Mouse (Mus musculus) kidney, adult 11 months (tissue): ENCODE measurements around the gene D17H6S53E.

Experiments used
- DNase-seq: peaks from one replicate; pipeline ENCODE4 v3.0.0; 2022

D17H6S53E gene

GRCm38 (mm10) chr17:35126206-35126611 is at the start of gene D17H6S53E:
Gene D17H6S53E (plus strand): TSS chr17:35126373.
- peak; percentile 70 for DNase-seq

DNA sequence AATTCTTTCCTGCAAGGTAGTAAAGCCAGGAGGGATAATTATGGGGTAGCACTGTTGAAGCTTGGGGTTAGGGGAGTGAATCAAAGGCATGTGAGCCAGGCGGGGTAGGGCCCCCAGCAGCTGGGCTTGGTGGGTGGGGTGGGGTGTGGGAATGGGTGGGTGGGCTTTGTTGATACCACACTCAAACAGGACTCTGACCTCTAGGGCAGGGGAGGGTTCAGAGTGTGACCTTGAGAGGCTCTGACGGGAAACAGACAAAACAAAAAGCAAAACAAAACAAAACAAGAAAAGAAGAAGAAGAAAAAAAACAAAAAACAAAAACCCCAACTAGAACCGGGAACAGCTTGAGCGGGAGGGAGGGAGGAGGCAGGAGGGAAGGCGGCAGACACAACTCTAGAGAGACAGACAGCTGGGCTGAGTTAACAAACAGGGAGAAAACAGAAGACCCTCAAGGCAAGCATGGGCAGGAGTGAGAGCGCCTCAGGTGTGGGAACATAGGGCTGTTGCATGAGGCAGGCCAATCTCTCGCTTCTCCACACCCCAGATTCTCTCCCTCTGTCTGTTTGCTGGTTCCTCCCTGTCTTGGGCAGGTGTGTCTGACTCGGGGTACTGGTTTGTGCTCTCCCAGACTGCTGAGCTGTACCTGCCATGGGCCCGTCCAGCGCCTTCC is 49.5 kb upstream of the D17H6S53E start, which contains the start of gene Ly6g6e:
Gene Ly6g6e (plus strand): TSS at position 396 of the 670 bp plus-strand sequence.
- no peak for DNase-seq

DNA sequence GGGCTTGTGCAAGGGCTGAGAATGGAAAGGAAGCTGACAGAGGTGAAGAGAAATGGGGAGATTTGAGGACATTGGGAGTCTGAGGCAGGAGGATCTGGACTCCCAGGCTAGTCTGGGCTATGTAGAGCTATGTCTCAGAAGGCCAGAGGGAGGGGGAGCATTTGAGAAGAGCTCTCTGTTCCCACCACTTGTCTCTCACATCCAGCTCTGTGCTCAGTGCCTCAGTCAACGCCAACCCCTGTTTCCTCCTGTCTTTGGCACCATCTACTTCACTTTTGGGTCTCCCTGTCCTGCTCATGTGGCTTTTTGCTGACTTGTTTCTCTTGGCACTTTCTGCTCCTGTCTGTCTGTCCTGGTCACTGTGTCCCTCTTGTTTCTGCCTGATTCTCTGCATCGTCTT is 48.9 kb upstream of the D17H6S53E start:
- no peak for DNase-seq

DNA sequence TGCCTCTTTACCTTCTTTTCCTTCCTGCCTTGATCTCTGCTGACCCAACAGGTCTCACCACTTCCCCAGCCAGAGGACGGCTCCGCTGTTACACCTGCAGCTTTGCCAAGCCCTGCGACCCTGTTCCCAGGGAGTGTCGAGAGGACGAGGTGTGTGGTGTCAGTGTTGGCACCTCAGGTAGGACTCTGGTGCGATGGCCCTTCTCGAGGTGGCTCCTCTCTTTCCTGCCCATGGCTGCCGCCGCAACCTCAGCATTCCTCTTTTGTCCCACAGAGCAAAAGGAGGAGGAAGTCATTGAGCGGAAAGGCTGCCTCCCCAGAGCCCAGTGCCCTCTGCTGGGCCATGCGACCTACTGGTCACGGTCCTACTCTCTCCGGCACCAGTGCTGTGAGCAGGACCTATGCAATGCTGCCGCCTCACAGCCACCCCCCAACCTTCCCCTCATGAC is 48.4 kb upstream of the D17H6S53E start, which contains the start of gene Ly6g6d:
Gene Ly6g6d (minus strand): TSS at position 280 of the 448 bp plus-strand sequence.
- peak; percentile 75 for DNase-seq

GRCm38 (mm10) chr17:35079778-35080177 is 46.4 kb upstream of the D17H6S53E start:
- no peak for DNase-seq

GRCm38 (mm10) chr17:35080248-35080647 is 45.9 kb upstream of the D17H6S53E start:
- no peak for DNase-seq

GRCm38 (mm10) chr17:35080710-35081109 is 45.5 kb upstream of the D17H6S53E start:
- DNase-seq: no peak

- no peak for DNase-seq
Observed at GRCm38 (mm10) chr17:35082841-35083576, 43.2 kb upstream of the D17H6S53E start.

- DNase-seq: no peak
Observed at GRCm38 (mm10) chr17:35083929-35084497, 42.2 kb upstream of the D17H6S53E start.

DNA sequence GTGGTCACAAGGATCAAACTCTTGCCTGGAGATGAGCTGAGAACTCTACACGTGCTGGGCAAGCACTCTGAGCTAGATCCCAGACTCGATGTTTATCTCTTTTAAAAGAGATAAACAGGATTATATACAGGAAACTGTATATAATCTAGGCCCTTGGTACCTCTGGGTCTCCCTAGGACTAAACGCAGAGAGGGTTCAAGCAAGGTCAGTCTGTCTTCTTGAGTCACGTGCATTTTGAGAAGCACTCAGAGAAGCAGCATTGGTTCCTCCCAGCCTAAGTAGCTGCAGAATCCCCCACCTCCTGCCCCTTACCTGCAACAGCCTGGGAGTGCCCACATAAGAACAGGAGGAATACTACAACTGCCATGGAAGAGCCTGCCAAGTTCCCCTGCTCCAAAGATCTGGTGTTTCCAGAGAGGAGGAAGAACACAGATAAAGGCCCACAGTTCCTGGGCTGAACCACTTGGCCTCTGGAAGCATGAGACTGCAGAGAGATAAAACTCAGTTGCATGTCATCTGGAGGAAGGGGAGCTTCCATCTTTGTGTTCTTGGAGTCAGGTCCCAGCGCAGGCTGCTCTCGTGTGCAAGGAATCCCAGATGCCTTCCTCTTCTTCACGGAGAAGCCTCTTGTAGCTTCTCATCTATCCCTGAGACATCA is 40.8 kb upstream of the D17H6S53E start, which contains the start of gene Ly6g6f:
Gene Ly6g6f (minus strand): TSS at position 403 of the 658 bp plus-strand sequence.
- DNase-seq: no peak

DNA sequence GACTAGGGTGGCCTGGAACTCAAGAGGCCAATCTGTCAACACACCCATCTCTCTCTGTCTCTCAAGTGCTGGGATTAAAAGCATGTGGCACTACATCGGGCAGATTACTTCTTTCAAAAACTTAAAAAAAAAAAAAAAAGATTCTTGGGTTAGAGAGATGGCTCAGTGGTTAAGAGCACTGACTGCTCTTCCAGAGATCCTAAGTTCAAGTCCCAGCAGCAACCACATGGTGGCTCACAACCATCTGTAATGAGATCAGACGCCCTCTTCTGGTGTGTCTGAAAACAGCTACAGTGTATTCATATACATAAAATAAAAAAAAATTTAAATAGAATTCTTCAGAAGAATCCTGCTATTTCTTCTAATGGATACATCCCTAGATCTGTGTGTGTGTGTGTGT is 38.0 kb upstream of the D17H6S53E start:
- no peak for DNase-seq

- DNase-seq: peak; percentile 93
Observed at GRCm38 (mm10) chr17:35088825-35089644, 37.1 kb upstream of the D17H6S53E start, which contains the start of gene Abhd16a. Gene Abhd16a (plus strand): TSS chr17:35089263.

DNA sequence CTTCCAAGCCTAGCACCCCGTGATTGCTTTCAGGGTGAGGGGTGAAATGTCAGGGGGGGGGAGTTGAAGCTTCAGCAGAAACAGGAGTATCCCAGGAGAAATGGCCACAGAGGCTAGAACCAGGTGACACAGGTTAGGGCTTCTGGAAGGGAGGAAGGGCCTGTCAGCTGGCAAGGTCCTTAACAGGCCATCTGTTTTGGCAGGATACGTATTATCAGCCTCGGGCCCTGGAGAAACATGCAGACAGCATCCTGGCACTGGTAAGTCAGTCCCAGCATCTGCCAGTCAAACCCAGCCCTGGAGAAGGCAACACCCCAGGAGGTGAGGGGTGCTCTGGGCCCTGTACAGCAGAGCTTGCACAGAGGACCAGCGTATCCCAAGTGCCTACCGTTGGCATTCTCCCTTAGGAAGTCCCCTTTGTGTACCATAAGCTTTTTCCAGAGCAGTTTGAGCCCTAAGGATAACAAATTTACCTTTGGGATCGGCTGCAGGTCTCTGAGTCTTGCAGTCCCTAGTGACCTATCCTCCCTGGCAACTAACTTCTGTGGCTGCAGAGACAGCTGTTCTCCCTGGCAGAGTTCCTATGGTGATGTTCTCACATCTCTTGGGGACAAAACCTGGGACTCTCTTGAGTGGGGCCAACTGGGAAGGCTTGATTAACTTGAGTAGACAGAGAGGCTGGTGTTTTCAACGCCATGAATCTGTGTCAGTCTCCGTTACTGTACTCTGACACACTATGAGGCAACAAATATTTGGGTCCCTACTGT is 35.8 kb upstream of the D17H6S53E start:
- no peak for DNase-seq

- no peak for DNase-seq
Observed at GRCm38 (mm10) chr17:35092403-35093198, 33.6 kb upstream of the D17H6S53E start.

DNA sequence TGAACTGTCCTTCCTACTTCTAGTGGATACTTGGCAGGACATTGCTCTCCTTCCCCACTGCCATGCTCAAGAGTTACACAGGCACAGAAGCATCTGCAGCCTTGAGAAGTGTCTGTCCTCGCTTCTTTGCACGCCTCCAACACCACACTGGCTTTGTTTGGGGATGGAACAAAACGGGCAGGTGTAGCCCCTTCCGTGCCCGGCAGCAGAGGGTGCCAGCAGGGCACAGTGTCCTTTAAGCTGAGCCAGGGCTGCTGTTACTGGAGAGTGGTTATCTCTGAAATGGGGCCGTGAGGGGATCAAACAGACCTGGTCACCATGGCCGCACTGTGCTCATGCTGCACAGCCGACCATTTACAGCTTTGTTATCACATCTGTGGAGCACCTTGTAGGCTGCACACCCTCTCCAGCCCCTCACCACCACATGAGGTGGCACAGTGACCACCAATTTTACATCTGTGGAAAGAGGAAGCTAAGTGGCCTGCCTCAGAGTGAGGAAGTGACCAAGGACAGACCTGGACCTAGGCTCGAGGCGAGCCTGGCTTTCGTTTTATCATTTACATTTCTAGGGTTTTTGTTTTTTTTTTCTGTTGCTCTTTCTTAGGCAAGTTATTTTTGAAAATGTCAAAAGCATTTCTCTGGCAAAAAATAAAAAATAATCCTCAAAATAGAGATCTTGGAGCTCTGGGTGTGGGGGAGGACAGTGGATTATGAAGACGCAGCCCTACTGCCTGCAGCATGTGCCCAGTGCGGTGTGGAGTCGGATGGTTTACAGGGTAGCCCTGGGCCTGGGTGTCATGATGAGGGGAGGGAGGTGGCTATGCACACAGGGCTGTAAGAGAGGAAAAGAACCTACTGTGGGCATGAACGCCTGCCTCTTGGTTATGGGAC is 31.5 kb upstream of the D17H6S53E start:
- DNase-seq: no peak

DNA sequence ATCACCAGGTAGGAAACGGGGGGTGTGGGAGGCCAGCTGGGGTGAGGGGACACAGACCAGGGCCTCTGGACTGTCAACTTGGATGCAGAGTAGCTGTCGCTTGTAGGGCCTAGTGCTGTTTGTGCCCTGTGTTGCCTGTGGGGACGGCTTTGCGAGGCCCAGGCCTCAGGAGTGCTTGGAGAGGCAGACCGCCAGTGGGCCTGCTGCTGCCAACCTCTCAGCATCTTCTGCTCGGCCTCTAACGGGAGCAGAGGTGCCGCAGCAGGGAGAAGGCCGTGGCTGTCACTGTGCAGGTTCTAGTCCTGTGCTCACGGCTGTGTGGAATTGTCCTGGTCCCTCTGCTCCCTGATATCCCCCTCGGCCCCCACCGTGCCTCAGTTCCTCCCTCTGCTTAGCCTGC is 29.6 kb upstream of the D17H6S53E start:
- DNase-seq: no peak

DNA sequence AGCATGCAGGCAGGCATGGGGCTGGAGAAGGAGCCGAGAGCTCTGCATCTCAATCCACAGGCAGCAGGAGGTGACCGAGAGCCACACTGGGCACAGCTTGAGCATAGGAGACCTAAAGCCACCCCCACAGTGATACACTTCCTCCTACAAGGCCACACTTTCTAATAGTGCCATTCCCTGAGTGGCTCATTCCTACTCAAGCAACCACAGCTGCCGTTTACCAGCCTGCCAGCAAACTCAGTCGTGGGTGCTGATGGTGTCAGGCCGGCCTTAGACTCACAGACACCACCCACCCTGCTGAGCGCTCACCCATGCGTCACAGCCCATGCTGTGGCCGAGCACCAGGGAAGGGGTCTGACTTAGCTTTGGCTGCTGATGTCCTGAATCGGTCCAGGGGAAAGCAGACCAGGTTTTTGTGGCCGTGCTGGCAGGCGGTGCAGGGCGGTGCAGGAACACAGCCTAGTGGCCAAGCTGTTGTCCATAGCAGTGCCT is 29.0 kb upstream of the D17H6S53E start:
- DNase-seq: no peak

- peak; percentile 49 for DNase-seq
Observed at GRCm38 (mm10) chr17:35100196-35100765, 25.9 kb upstream of the D17H6S53E start.

DNA sequence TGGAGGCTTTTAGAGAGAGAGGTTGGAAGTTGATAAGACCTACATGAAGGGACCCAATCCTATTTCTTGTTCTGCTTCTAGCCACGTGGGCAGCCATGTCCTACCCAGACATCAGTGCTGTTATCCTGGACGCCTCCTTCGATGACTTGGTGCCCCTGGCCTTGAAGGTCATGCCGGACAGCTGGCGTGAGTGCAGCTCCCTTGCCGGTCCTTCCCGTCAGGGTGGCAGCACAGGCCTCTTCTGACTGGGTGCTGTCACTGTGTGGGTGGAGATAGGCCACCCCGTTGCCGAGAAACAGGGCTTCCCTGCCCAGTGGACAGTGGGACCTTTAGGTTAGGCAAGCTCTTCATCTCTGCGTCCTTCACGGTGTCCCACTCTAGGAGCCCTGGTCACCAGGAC is 25.0 kb upstream of the D17H6S53E start:
- no peak for DNase-seq
